9 mouse cellular contexts compared by ENCODE assay signal in the genomic region with DNA sequence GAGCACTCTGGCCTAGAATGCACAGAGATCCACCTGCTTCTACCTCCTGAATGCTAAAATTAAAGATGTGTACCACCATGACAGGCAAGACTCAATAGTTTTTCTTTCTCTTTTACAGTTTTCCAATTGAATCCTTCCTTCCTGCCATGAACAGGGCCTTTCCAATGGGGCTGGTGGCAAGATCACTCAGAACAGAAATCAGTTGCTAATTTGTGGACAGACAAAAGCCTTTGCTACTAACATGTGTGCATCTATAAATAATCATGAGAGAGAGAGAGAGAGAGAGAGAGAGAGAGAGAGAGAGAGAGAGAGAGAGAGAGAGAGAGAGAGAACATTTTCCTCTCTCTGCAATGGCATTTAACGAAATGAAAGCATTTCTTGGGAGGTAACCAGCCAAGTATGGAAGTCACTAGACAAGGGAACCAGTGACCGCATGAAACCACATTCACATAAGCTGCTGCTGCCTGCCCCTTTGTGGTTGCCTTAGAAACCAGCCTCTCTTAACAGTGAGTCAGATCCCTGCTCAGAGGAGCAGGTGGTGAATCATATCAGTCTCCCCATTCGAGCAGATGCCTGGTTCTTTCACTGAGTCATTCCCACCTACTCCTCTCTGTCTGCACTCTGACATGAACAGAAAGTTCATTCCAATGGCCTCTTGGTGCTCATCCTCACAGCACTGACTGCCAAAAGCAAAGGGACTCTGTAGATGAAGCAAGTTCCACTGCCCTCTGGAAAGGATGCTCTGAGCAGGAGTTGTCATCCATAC.
DNase-seq lines count a peak whose midpoint lies in the region.
"Had no signal": no experiment of that assay in that cellular context is flagged by ENCODE, and none has a peak within 500 bp of the region (broad histone marks: within the 10 kb centered on the region; RNA-seq: fewer than 3 reads in every experiment).

No protein-coding gene starts in this region.

- intact Hi-C loops in left cerebral cortex, postnatal 10 days (cut with DNase I) = no loop called here

- DNase-seq in adrenal gland, adult (ENCODE audit: inconsistent age in 2 of 2, low spot score in 1 of 2) = peak; percentile 63 to 67
- DNase-seq in adrenal gland, adult 18-20 months (ENCODE audit: low spot score in 2 of 2) = no peak
- peak; percentile 23 for DNase-seq in cerebellum, adult 8-10 months
- peak; percentile 77 to 81 for DNase-seq in frontal cortex, postnatal 36 days (ENCODE audit: low spot score in 2 of 2)
- peak; percentile 35 to 67 for DNase-seq in left cerebral cortex, postnatal 10 days (ENCODE audit: extremely low spot score in 1 of 2, low spot score in 2 of 2)
- peak; percentile 68 to 88 for DNase-seq in right cerebral cortex, postnatal 10 days (ENCODE audit: low spot score in 2 of 2)
- no peak for DNase-seq in thymus, postnatal 25 days
- no peak for DNase-seq in thymus, postnatal 4 days
- DNase-seq: liver, embryonic 13.5 days had no signal

Comparison
In these comparisons a context has a peak if more than half of its experiments do, and no peak if none do; other contexts are left out.
1. DNase-seq: peak in adrenal gland, adult (2 of 2), cerebellum, adult 8-10 months (single experiment), frontal cortex, postnatal 36 days (2 of 2), left cerebral cortex, postnatal 10 days (2 of 2) and right cerebral cortex, postnatal 10 days (2 of 2); none in adrenal gland, adult 18-20 months (0 of 2), thymus, postnatal 25 days (single experiment) and thymus, postnatal 4 days (single experiment).